Mouse (Mus musculus) liver, postnatal 0 days (tissue): Measurements from ENCODE around the gene Gm11634. TPM values are rescaled to one million over a fixed set of nuclear protein-coding genes. Genes with fewer than 3 reads are reported as not detected.
A peak's percentile ranks its signal among the peaks of the same experiment; 100 is the strongest.

Experiments used
- ATAC-seq: fragments of 200-750 bp; cut with Nextera tagmentation; 2 replicates; pipeline ENCODE4 v1.8.0; 2017; ENCODE audit warnings: mild to moderate bottlenecking, moderate library complexity
- DNase-seq: peaks from one replicate; pipeline ENCODE4 v3.0.0-alpha.2; 2016
- H3K27ac ChIP-seq: fragments of 300-500 bp; sonication (generic); 2 replicates; pipeline ENCODE4 v1.5.1; 2014; ENCODE audit warnings: antibody characterized with exemption, moderate library complexity, mild to moderate bottlenecking, low read depth
- H3K27me3 ChIP-seq: fragments of 300-500 bp; sonication (generic); 2 replicates; pipeline ENCODE4 v1.6.1; 2014; ENCODE audit warnings: low read length, control low read depth, mixed read lengths; ENCODE audit not compliant: insufficient read depth
- H3K36me3 ChIP-seq: fragments of 300-500 bp; sonication (generic); replicated peaks from 2 replicates; pipeline ENCODE4 v1.6.1; 2014; ENCODE audit warnings: mild to moderate bottlenecking, control low read depth, low read length, moderate library complexity, mixed read lengths; ENCODE audit not compliant: insufficient read depth
- H3K4me1 ChIP-seq: fragments of 300-500 bp; sonication (generic); 2 replicates; pipeline ENCODE4 v1.6.1; 2014; ENCODE audit warnings: antibody characterized with exemption, mild to moderate bottlenecking, control low read depth; ENCODE audit not compliant: insufficient read depth
- H3K4me2 ChIP-seq: fragments of 300-500 bp; sonication (generic); 2 replicates; pipeline ENCODE4 v1.6.1; 2014; ENCODE audit warnings: low read depth, mild to moderate bottlenecking, low read length, moderate library complexity, mixed read lengths
- H3K4me3 ChIP-seq: fragments of 300-500 bp; sonication (generic); 2 replicates; pipeline ENCODE4 v1.5.1; 2014; ENCODE audit warnings: low read depth, low read length
- H3K9ac ChIP-seq: fragments of 300-500 bp; sonication (generic); replicated peaks from 2 replicates; pipeline ENCODE4 v1.6.1; 2014; ENCODE audit warnings: mild to moderate bottlenecking, moderate library complexity
- H3K9me3 ChIP-seq: fragments of 300-500 bp; sonication (generic); 2 replicates; pipeline ENCODE4 v1.6.1; 2016; ENCODE audit warnings: mild to moderate bottlenecking, control low read depth, low read length, mixed read lengths
- CTCF ChIP-seq: sonication (generic); IDR thresholded peaks from 2 replicates; pipeline ENCODE4 v1.5.1; 2016; ENCODE audit warnings: antibody characterized with exemption, low read depth
- EP300 ChIP-seq: IDR thresholded peaks from 2 replicates; pipeline ENCODE4 v1.6.1; 2016; ENCODE audit warnings: antibody characterized with exemption, low read depth, mild to moderate bottlenecking
- WGBS: fragments of 180-500 bp; shearing (Covaris S2); extraction: QIAGEN DNeasy Blood & Tissue Kit; methylation state at CpG from one replicate; pipeline ENCODE4 v1.1.7; 2014; ENCODE audit not compliant: insufficient replicate concordance; 5-methylcytosine and 5-hydroxymethylcytosine counted together
- polyA plus RNA-seq: library from polyadenylated mRNA; unstranded; fragments of >200 nt; fragmentation: Nextera tagmentation; extraction: Ambion mirVana; gene quantifications from 2 replicates; pipeline ENCODE4 v1.2.1, GENCODE M21; 2015

Gm11634 gene
- polyA plus RNA-seq, 1 experiment from 2014 or later = not detected

GRCm38 (mm10) chr11:101556954-101557353 is 42.1 kb downstream of the Gm11634 start:
- H3K4me3 ChIP-seq = no peak overlapping the region
- H3K27ac ChIP-seq = peak overlapping the region; percentile 75
- H3K9me3 ChIP-seq = no peaks in the 10 kb centered on the region
- no peak overlapping the region for H3K9ac ChIP-seq
- H3K4me1 ChIP-seq = peaks cover 14% of the 10 kb centered on the region
- TF ChIP-seq CTCF (no peak), EP300 (no peak)
- WGBS = 60% methylated on average over 2 of the region's 2 CpGs
- peak overlapping the region; percentile 46 for H3K4me2 ChIP-seq
- peaks cover 45% of the 10 kb centered on the region for H3K36me3 ChIP-seq
- DNase-seq (no peak), ATAC-seq (no peak)
- no peaks in the 10 kb centered on the region for H3K27me3 ChIP-seq

GRCm38 (mm10) chr11:101556541-101556940 is 42.5 kb downstream of the Gm11634 start:
- 70% methylated on average over 7 of the region's 7 CpGs for WGBS
- H3K9me3 ChIP-seq = no peaks in the 10 kb centered on the region
- DNase-seq (peak; percentile 71), ATAC-seq (peak; percentile 15)
- H3K27me3 ChIP-seq = no peaks in the 10 kb centered on the region
- H3K9ac ChIP-seq = no peak overlapping the region
- H3K4me3 ChIP-seq = no peak overlapping the region
- peak overlapping the region; percentile 46 for H3K4me2 ChIP-seq
- peak overlapping the region; percentile 75 for H3K27ac ChIP-seq
- peaks cover 14% of the 10 kb centered on the region for H3K4me1 ChIP-seq
- TF ChIP-seq CTCF = no peak
- TF ChIP-seq EP300 = no peak
- peaks cover 41% of the 10 kb centered on the region for H3K36me3 ChIP-seq

GRCm38 (mm10) chr11:101553354-101553930 is 45.6 kb downstream of the Gm11634 start:
- H3K9ac ChIP-seq = peak overlapping the region; percentile 89
- H3K27me3 ChIP-seq = no peaks in the 10 kb centered on the region
- 5% methylated on average over 8 of the region's 8 CpGs for WGBS
- ATAC-seq (no peak), DNase-seq (no peak)
- peak overlapping the region; percentile 82 for H3K4me2 ChIP-seq
- H3K4me1 ChIP-seq = peaks cover 21% of the 10 kb centered on the region
- TF ChIP-seq EP300 (no peak), CTCF (no peak)
- H3K4me3 ChIP-seq = peak overlapping the region; percentile 75
- peak overlapping the region; percentile 93 for H3K27ac ChIP-seq
- peaks cover 19% of the 10 kb centered on the region for H3K36me3 ChIP-seq
- no peaks in the 10 kb centered on the region for H3K9me3 ChIP-seq

GRCm38 (mm10) chr11:101552476-101553300 is 46.4 kb downstream of the Gm11634 start:
- peak overlapping the region; percentile 93 for H3K27ac ChIP-seq
- peaks cover 21% of the 10 kb centered on the region for H3K4me1 ChIP-seq
- peaks cover 19% of the 10 kb centered on the region for H3K36me3 ChIP-seq
- H3K9ac ChIP-seq = peak overlapping the region; percentile 89
- peak overlapping the region; percentile 82 for H3K4me2 ChIP-seq
- peak overlapping the region; percentile 75 for H3K4me3 ChIP-seq
- DNase-seq (peak; percentile 96), ATAC-seq (peak; percentile 93)
- WGBS = under 1% methylated on average over 37 of the region's 37 CpGs
- no peaks in the 10 kb centered on the region for H3K9me3 ChIP-seq
- no peaks in the 10 kb centered on the region for H3K27me3 ChIP-seq
- TF ChIP-seq CTCF = peak; percentile 38; the same call in 1 of the 2 replicates
- peak; percentile 6; the same call in 1 of the 2 replicates for TF ChIP-seq EP300

- H3K9me3 ChIP-seq = no peaks in the 10 kb centered on the region
- DNase-seq (peak; percentile 97), ATAC-seq (peak; percentile 68)
- H3K27me3 ChIP-seq = no peaks in the 10 kb centered on the region
- WGBS = under 1% methylated on average over 43 of the region's 43 CpGs
- peak within 1 kb of the TSS; percentile 75 for H3K4me3 ChIP-seq
- peaks cover 21% of the 10 kb centered on the region for H3K4me1 ChIP-seq
- TF ChIP-seq EP300 (0 out of 2 replicates have a peak, but pooled peaks have one; percentile 54), CTCF (no peak)
- H3K36me3 ChIP-seq = peaks cover 17% of the 10 kb centered on the region
- H3K27ac ChIP-seq = peak within 1 kb of the TSS; percentile 93
- peak within 1 kb of the TSS; percentile 82 for H3K4me2 ChIP-seq
- peak within 1 kb of the TSS; percentile 89 for H3K9ac ChIP-seq
Observed at GRCm38 (mm10) chr11:101551751-101552475, 47.1 kb downstream of the Gm11634 start, which contains the start of the genes Brca1 and Nbr1. Brca1 (minus strand) TSS chr11:101551955. Nbr1 (plus strand) TSS chr11:101552149.

GRCm38 (mm10) chr11:101548526-101548925 is 50.5 kb downstream of the Gm11634 start:
- DNase-seq (no peak), ATAC-seq (no peak)
- Histone ChIP-seq H3K4me2 (no peak overlapping the region), H3K9me3 (no peaks in the 10 kb centered on the region), H3K36me3 (peaks cover 18% of the 10 kb centered on the region), H3K27me3 (no peaks in the 10 kb centered on the region), H3K4me3 (no peak overlapping the region), H3K4me1 (peaks cover 10% of the 10 kb centered on the region), H3K27ac (no peak overlapping the region), H3K9ac (no peak overlapping the region)
- no peak for TF ChIP-seq EP300
- no peak for TF ChIP-seq CTCF
